Mouse (Mus musculus): ENCODE results near the gene Ttc37. TPM values are rescaled to one million over a fixed set of nuclear protein-coding genes. Genes with fewer than 3 reads are reported as not detected.

Ttc37 gene
- polyA plus RNA-seq (2015; fragmentation: Nextera tagmentation; extraction: Ambion mirVana): 12.5 and 12.6 TPM in 2 replicates

DNA sequence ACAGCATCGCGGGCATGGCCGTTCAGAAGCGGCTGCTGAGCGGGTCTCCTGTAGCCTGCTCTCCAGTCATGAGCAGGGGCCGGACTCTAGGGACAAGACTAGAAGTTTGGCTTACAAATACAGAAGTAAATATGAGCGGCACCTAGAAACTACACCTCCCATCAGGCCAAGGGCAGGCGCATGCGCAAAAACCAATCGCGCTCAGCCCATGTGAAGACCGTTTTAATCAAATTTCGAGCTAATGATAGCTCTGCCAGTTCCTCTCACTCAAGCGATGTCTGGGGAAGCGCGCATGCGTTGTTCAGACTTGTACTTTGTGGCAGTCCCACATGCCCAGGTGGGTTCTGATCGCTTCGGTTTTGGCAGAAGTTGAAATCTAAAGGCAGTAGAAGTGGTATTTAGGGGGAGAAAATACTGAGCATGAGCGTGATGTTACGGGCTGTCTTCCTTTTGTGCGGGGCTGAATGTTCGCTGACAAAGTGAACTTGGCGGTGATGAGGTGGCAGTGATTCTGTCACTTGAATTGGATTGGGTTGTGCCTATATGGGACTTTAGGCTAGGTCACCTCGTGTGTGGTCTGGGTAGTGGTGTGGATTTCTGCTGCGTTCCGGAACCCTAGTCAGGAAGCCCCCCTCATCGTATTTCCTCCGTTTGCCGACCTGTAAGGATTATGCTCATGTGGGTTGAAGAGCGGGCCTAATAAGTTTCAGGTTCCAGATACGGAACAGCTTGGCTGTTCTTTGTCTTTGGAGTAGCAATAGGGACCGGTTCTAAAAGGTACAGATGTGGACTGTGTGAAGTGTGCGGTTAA lies at the start of gene Ttc37, which contains the start of gene Arsk:
Gene Ttc37, plus strand, starts transcription at position 242 of the 811 bp plus-strand sequence.
Gene Arsk, minus strand, starts transcription at position 168 of the 811 bp plus-strand sequence.
- no peaks in the 10 kb centered on the region for H3K27me3 ChIP-seq (ENCODE audit: control insufficient read depth, insufficient read depth, low read depth, low read length)

DNA sequence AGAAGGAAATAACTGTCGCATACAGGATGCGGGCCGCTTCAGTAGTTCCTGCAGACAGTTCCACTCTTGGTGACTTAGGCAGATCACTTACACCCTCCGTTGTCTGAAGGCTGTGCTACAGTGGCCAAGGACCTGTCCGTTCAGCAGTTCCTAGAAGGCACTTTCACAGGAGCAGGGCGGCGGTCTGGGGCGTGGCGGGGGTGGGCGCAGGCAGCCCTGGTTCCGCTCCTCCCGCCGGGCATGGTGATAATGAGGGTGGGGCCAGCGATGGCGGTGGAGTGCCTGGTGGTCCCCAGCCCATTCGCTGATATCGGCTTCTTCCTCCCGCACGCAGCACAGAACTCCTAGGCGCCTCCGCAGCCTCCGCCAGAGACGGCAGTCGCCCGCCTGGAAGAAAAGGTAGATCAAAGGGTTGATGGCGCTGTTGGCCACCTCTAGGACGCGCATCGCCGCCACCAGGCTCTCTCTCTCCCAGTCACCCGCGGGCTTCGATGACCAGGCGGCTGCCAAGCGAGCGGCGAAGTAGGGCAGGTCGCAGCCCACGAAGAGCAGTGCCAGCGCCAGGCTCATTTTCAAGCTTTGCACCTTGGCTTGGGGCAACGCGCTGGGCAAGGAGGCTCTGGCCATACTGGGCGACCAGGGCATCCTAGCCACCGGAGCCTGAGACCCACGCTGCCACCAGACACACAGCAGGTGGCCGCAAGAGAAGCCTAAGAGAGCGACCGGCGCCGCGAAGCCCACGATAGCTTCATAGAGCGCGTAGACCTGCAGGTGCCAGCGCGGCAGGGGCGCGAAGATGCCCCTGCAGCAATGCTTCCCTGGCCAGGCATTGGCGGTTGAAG lies 42.9 kb upstream of the Ttc37 start:
- no peak overlapping the region for H3K27ac ChIP-seq (ENCODE audit: low read length)
- peak overlapping the region; percentile 95 for H3K4me2 ChIP-seq (ENCODE audit: low read depth, low read length)
- H3K9me3 ChIP-seq (ENCODE audit: control insufficient read depth, low read length): no peaks in the 10 kb centered on the region
- under 1% methylated on average over 59 of the region's 59 CpGs for WGBS
- H3K9ac ChIP-seq (ENCODE audit: low read length): peak overlapping the region; percentile 53
- peaks cover 16% of the 10 kb centered on the region for H3K4me1 ChIP-seq (replicated peaks; ENCODE audit: control insufficient read depth, insufficient read depth, low read length)
- H3K4me3 ChIP-seq (ENCODE audit: low read length): peak overlapping the region; percentile 57
- no peaks in the 10 kb centered on the region for H3K36me3 ChIP-seq (ENCODE audit: control insufficient read depth, insufficient read depth, low read length)
- H3K27me3 ChIP-seq (ENCODE audit: control insufficient read depth, insufficient read depth, low read depth, low read length): peaks cover 33% of the 10 kb centered on the region
- ATAC-seq (ENCODE audit: low read depth): peak; percentile 72

More for the DNA sequence above, at the start of gene Ttc37, which contains the start of gene Arsk:
- H3K27ac ChIP-seq (ENCODE audit: low read length): peak within 1 kb of the TSS; percentile 73
- peak within 1 kb of the TSS; percentile 85 for H3K9ac ChIP-seq (ENCODE audit: low read length)
- under 1% methylated on average over 34 of the region's 34 CpGs for WGBS
- no peaks in the 10 kb centered on the region for H3K36me3 ChIP-seq (ENCODE audit: control insufficient read depth, insufficient read depth, low read length)
- H3K4me3 ChIP-seq (ENCODE audit: low read length): peak within 1 kb of the TSS; percentile 88
- H3K4me1 ChIP-seq (replicated peaks; ENCODE audit: control insufficient read depth, insufficient read depth, low read length): 0 out of 2 replicates have a peak, but pooled peaks cover 4% of the 10 kb centered on the region
- no peaks in the 10 kb centered on the region for H3K9me3 ChIP-seq (ENCODE audit: control insufficient read depth, low read length)
- ATAC-seq (ENCODE audit: low read depth): peak; percentile 98
- H3K4me2 ChIP-seq (ENCODE audit: low read depth, low read length): peak within 1 kb of the TSS; percentile 78

DNA sequence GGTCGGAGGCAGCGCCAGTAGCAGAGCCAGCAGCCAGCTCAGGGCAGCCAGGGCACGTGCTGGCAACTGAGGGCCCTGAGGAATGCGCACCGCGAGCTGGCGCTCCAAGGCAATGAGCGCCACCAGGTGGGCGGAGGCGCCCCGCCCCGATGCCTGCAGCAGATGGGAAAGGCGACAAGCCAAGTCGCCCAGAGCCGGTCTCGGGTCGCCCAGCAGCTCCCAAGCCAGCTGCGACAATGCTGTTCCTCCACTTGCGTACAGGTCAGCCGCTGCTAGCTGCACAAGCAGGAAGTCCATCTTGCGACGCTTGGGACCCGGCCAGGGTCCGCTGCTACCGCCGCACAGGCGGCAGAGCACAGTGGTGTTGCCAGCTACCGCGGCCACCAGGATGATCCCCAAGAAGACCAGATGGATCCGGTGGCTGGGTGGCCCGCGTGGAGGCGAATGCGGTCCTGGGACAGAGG lies 42.2 kb upstream of the Ttc37 start:
- Histone ChIP-seq H3K9ac (ENCODE audit: low read length) (peak overlapping the region; percentile 53), H3K4me3 (ENCODE audit: low read length) (peak overlapping the region; percentile 57), H3K9me3 (ENCODE audit: control insufficient read depth, low read length) (no peaks in the 10 kb centered on the region), H3K36me3 (ENCODE audit: control insufficient read depth, insufficient read depth, low read length) (no peaks in the 10 kb centered on the region), H3K4me2 (ENCODE audit: low read depth, low read length) (peak overlapping the region; percentile 95), H3K4me1 (replicated peaks; ENCODE audit: control insufficient read depth, insufficient read depth, low read length) (peaks cover 16% of the 10 kb centered on the region), H3K27me3 (ENCODE audit: control insufficient read depth, insufficient read depth, low read depth, low read length) (peaks cover 33% of the 10 kb centered on the region), H3K27ac (ENCODE audit: low read length) (no peak overlapping the region)
- peak; percentile 92 for ATAC-seq (ENCODE audit: low read depth)
- under 1% methylated on average over 34 of the region's 34 CpGs for WGBS

DNA sequence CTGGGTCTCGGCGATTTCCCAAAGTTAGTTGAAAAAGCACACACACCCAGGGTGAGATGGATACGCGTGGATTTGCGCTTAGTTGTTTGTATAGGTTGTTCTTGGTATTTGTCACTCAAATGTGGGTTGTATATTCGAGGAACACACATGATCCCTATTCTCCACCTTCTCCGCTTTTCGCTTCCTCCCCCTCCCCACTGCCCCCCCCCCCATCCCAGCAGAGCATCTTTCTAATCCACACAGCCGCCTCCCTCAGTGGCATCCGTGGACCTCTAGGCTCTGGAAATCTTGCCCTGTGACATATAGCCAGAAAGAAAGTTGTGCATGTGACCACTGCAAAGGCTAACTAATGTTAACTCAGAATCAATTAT lies 41.7 kb upstream of the Ttc37 start, which contains the start of gene Gpr150:
Gene Gpr150, minus strand, starts transcription at position 101 of the 371 bp plus-strand sequence.
- no peak for ATAC-seq (ENCODE audit: low read depth)
- H3K9me3 ChIP-seq (ENCODE audit: control insufficient read depth, low read length): no peaks in the 10 kb centered on the region
- H3K9ac ChIP-seq (ENCODE audit: low read length): peak within 1 kb of the TSS; percentile 53
- peaks cover 16% of the 10 kb centered on the region for H3K4me1 ChIP-seq (replicated peaks; ENCODE audit: control insufficient read depth, insufficient read depth, low read length)
- peaks cover 33% of the 10 kb centered on the region for H3K27me3 ChIP-seq (ENCODE audit: control insufficient read depth, insufficient read depth, low read depth, low read length)
- 16% methylated on average over 10 of the region's 10 CpGs for WGBS
- peak within 1 kb of the TSS; percentile 95 for H3K4me2 ChIP-seq (ENCODE audit: low read depth, low read length)
- H3K4me3 ChIP-seq (ENCODE audit: low read length): peak within 1 kb of the TSS; percentile 57
- no peaks in the 10 kb centered on the region for H3K36me3 ChIP-seq (ENCODE audit: control insufficient read depth, insufficient read depth, low read length)
- no peak within 1 kb of the TSS for H3K27ac ChIP-seq (ENCODE audit: low read length)

DNA sequence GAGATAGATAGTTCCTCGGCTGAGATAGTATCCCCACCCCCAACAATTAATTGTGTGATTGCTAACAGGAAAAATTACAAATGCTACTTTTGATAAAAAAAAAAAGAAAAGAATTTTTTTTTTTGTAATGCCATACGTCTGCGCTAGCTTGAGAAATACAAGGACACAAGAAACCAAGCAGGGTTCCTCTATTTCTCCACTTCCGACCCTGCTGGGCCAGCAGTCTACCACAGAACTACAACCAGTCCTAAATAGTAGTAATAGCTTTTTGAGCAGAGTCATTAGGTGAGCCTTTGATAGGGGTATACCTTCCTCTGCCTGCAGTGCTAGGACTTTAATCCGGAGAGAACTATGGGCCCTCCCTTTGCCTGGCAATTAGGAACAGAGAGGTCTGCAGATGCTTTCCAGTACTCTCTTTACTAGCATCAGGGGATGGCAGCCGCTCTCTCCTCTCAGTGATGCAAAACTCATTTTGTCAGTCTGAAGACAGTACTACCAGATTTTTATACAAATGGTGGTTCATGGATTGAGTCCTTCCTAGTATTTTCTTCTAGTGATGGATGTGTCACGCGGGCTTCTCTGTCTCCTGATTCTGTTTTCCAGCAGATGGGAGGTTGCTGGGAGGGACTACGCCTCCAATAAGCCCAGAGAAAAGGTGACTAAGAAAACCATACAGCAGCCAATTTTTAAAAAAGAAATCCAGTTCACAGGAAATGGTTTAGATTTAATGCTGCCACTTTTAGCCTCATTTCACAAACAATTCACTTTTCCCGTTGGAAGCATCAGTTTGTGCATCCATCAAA lies 41.1 kb upstream of the Ttc37 start:
- peaks cover 16% of the 10 kb centered on the region for H3K4me1 ChIP-seq (replicated peaks; ENCODE audit: control insufficient read depth, insufficient read depth, low read length)
- H3K9ac ChIP-seq (ENCODE audit: low read length): no peak overlapping the region
- H3K27ac ChIP-seq (ENCODE audit: low read length): no peak overlapping the region
- H3K4me3 ChIP-seq (ENCODE audit: low read length): no peak overlapping the region
- WGBS: 61% methylated on average over 10 of the region's 10 CpGs
- H3K36me3 ChIP-seq (ENCODE audit: control insufficient read depth, insufficient read depth, low read length): no peaks in the 10 kb centered on the region
- no peaks in the 10 kb centered on the region for H3K9me3 ChIP-seq (ENCODE audit: control insufficient read depth, low read length)
- peaks cover 33% of the 10 kb centered on the region for H3K27me3 ChIP-seq (ENCODE audit: control insufficient read depth, insufficient read depth, low read depth, low read length)
- H3K4me2 ChIP-seq (ENCODE audit: low read depth, low read length): no peak overlapping the region
- ATAC-seq (ENCODE audit: low read depth): no peak

DNA sequence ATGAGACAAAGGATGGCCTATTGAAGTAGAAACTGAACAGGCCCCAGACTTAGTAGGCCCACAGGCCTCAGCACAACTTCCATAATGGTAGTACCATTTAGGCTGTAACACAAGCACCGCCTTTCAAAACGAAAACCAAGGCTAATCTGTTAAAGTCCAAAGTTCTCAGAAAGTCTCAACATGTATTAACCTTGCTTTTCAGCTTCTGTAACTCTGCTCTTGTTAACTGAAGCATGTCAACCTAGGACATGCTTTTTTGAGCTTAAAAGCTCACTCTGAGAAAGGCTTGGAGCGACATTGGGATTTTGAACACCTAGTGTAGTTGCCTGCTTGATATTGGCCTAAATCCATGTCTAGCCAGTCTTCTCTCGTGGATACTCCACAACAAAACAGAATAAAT lies 38.9 kb upstream of the Ttc37 start:
- peaks cover 16% of the 10 kb centered on the region for H3K4me1 ChIP-seq (replicated peaks; ENCODE audit: control insufficient read depth, insufficient read depth, low read length)
- ATAC-seq (ENCODE audit: low read depth): no peak
- H3K27ac ChIP-seq (ENCODE audit: low read length): no peak overlapping the region
- WGBS: 85% methylated on average over 4 of the region's 4 CpGs
- no peaks in the 10 kb centered on the region for H3K36me3 ChIP-seq (ENCODE audit: control insufficient read depth, insufficient read depth, low read length)
- H3K27me3 ChIP-seq (ENCODE audit: control insufficient read depth, insufficient read depth, low read depth, low read length): peaks cover 31% of the 10 kb centered on the region
- no peak overlapping the region for H3K4me2 ChIP-seq (ENCODE audit: low read depth, low read length)
- no peak overlapping the region for H3K9ac ChIP-seq (ENCODE audit: low read length)
- H3K9me3 ChIP-seq (ENCODE audit: control insufficient read depth, low read length): no peaks in the 10 kb centered on the region
- H3K4me3 ChIP-seq (ENCODE audit: low read length): no peak overlapping the region

DNA sequence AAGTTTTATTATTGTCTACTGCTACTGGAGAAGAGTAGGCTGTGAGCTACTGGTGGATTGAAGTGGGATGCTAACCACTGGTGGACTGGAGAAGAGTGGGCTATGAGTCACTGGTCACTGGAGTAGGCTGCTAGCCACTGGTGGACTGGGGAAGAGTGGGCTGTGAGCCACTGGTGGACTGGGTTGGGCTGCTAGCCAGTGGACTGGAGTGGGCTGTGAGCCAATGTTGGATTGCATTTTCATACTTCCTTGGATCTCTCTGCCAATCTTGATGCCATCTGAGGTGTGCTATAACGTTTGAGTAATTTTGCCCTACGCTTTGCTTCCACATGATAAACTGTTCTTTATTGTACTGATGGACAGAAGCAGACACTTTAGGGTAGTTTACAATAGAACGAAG lies 36.4 kb upstream of the Ttc37 start:
- H3K9ac ChIP-seq (ENCODE audit: low read length): no peak overlapping the region
- ATAC-seq (ENCODE audit: low read depth): no peak

DNA sequence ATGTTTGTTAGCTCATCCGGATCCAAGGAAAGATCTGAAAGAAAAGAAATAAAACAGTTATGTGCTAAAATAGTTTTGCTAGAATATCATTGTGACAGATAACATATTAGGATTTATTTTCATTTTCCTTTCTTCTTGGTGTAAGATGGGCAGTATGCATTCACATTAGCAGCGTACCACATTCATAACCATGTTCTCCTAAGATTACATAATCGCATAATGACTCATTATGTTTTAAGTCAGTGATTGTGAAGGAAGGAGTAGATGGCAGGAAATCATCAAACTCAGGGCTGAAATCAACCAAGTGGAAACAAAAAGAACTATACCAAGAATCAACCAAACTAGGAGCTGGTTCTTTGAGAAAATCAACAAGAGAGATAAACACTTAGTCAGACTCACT lies 36.0 kb upstream of the Ttc37 start:
- Histone ChIP-seq H3K4me2 (ENCODE audit: low read depth, low read length) (no peak overlapping the region), H3K9me3 (ENCODE audit: control insufficient read depth, low read length) (no peaks in the 10 kb centered on the region), H3K36me3 (ENCODE audit: control insufficient read depth, insufficient read depth, low read length) (0 out of 2 replicates have a peak, but pooled peaks cover 2% of the 10 kb centered on the region), H3K4me3 (ENCODE audit: low read length) (no peak overlapping the region), H3K27me3 (ENCODE audit: control insufficient read depth, insufficient read depth, low read depth, low read length) (peaks cover 6% of the 10 kb centered on the region; the same call in 1 of the 2 replicates), H3K4me1 (replicated peaks; ENCODE audit: control insufficient read depth, insufficient read depth, low read length) (no peaks in the 10 kb centered on the region), H3K27ac (ENCODE audit: low read length) (no peak overlapping the region), H3K9ac (ENCODE audit: low read length) (no peak overlapping the region)
- WGBS: 92% methylated on average over 3 of the region's 3 CpGs
- ATAC-seq (ENCODE audit: low read depth): no peak

More for the DNA sequence above, 36.4 kb upstream of the Ttc37 start:
- WGBS: 82% methylated on average over 3 of the region's 3 CpGs
- no peaks in the 10 kb centered on the region for H3K4me1 ChIP-seq (replicated peaks; ENCODE audit: control insufficient read depth, insufficient read depth, low read length)
- no peak overlapping the region for H3K27ac ChIP-seq (ENCODE audit: low read length)
- no peaks in the 10 kb centered on the region for H3K9me3 ChIP-seq (ENCODE audit: control insufficient read depth, low read length)
- H3K36me3 ChIP-seq (ENCODE audit: control insufficient read depth, insufficient read depth, low read length): 0 out of 2 replicates have a peak, but pooled peaks cover 2% of the 10 kb centered on the region
- no peak overlapping the region for H3K4me2 ChIP-seq (ENCODE audit: low read depth, low read length)
- no peak overlapping the region for H3K4me3 ChIP-seq (ENCODE audit: low read length)
- H3K27me3 ChIP-seq (ENCODE audit: control insufficient read depth, insufficient read depth, low read depth, low read length): peaks cover 8% of the 10 kb centered on the region; the same call in 1 of the 2 replicates
